Mouse (Mus musculus) midbrain, embryonic 16.5 days (tissue): ENCODE data around the gene Herc3. TPM values are rescaled to one million over a fixed set of nuclear protein-coding genes. Genes with fewer than 3 reads are reported as not detected.
A peak's percentile ranks its signal among the peaks of the same experiment; 100 is the strongest.

ENCODE experiments used
- ATAC-seq: fragments of 200-750 bp; cut with Nextera tagmentation; 2 replicates; pipeline ENCODE4 v1.8.0; 2017; ENCODE audit warnings: moderate TSS enrichment
- H3K27ac ChIP-seq: fragments of 300-500 bp; sonication (generic); 2 replicates; pipeline ENCODE4 v1.5.1; 2014; ENCODE audit warnings: mild to moderate bottlenecking, low read length, mixed read lengths
- H3K27me3 ChIP-seq: fragments of 300-500 bp; sonication (generic); 2 replicates; pipeline ENCODE4 v1.6.1; 2014; ENCODE audit warnings: low read depth, low read length, mixed read lengths; ENCODE audit not compliant: control insufficient read depth, insufficient read depth
- H3K36me3 ChIP-seq: fragments of 300-500 bp; sonication (generic); 2 replicates; pipeline ENCODE4 v1.6.1; 2014; ENCODE audit warnings: mild to moderate bottlenecking, low read length, moderate library complexity, mixed read lengths; ENCODE audit not compliant: control insufficient read depth, insufficient read depth
- H3K4me1 ChIP-seq: fragments of 300-500 bp; sonication (generic); 2 replicates; pipeline ENCODE4 v1.6.1; 2014; ENCODE audit warnings: mild to moderate bottlenecking, low read length, mixed read lengths; ENCODE audit not compliant: control insufficient read depth, insufficient read depth
- H3K4me2 ChIP-seq: fragments of 300-500 bp; sonication (generic); 2 replicates; pipeline ENCODE4 v1.6.1; 2014; ENCODE audit warnings: mild to moderate bottlenecking, low read length, mixed read lengths
- H3K4me3 ChIP-seq: fragments of 300-500 bp; sonication (generic); 2 replicates; pipeline ENCODE4 v1.5.1; 2014; ENCODE audit warnings: low read depth, mild to moderate bottlenecking, low read length, moderate library complexity, mixed read lengths
- H3K9ac ChIP-seq: fragments of 300-500 bp; sonication (generic); 2 replicates; pipeline ENCODE4 v1.6.1; 2014; ENCODE audit warnings: low read depth, low read length, mixed read lengths
- H3K9me3 ChIP-seq: fragments of 300-500 bp; sonication (generic); replicated peaks from 2 replicates; pipeline ENCODE4 v1.6.1; 2014; ENCODE audit warnings: mild to moderate bottlenecking, low read length, mixed read lengths; ENCODE audit not compliant: control insufficient read depth, poor library complexity, severe bottlenecking
- WGBS: fragments of 180-500 bp; shearing (Covaris S2); extraction: QIAGEN DNeasy Blood & Tissue Kit; methylation state at CpG from one replicate; pipeline ENCODE4 v1.1.7; 2014; 5-methylcytosine and 5-hydroxymethylcytosine counted together
- polyA plus RNA-seq: library from polyadenylated mRNA; unstranded; fragments of >200 nt; fragmentation: Nextera tagmentation; extraction: Ambion mirVana; gene quantifications from 2 replicates; pipeline ENCODE4 v1.2.1, GENCODE M21; 2015

Herc3 gene
- polyA plus RNA-seq, 1 experiment from 2014 or later = 31.9 TPM

- no peak for ATAC-seq
- Histone ChIP-seq H3K27ac (no peak overlapping the region), H3K36me3 (no peaks in the 10 kb centered on the region), H3K4me2 (no peak overlapping the region), H3K9ac (no peak overlapping the region), H3K9me3 (no peaks in the 10 kb centered on the region), H3K4me1 (peaks cover 10% of the 10 kb centered on the region), H3K27me3 (no peaks in the 10 kb centered on the region), H3K4me3 (no peak overlapping the region)
- WGBS = 78% methylated on average over 5 of the region's 5 CpGs
Measured at GRCm38 (mm10) chr6:58962691-58963090, 131.4 kb downstream of the Herc3 start.

GRCm38 (mm10) chr6:58964091-58964490 is 132.8 kb downstream of the Herc3 start:
- Histone ChIP-seq H3K36me3 (no peaks in the 10 kb centered on the region), H3K4me2 (no peak overlapping the region), H3K9ac (no peak overlapping the region), H3K9me3 (no peaks in the 10 kb centered on the region), H3K27me3 (no peaks in the 10 kb centered on the region), H3K4me3 (no peak overlapping the region), H3K27ac (no peak overlapping the region), H3K4me1 (peaks cover 10% of the 10 kb centered on the region)
- 89% methylated on average over 2 of the region's 2 CpGs for WGBS
- no peak for ATAC-seq

- Histone ChIP-seq H3K4me1 (peaks cover 10% of the 10 kb centered on the region), H3K4me3 (no peak overlapping the region), H3K9ac (no peak overlapping the region), H3K27me3 (no peaks in the 10 kb centered on the region), H3K4me2 (no peak overlapping the region), H3K27ac (no peak overlapping the region), H3K36me3 (no peaks in the 10 kb centered on the region), H3K9me3 (no peaks in the 10 kb centered on the region)
- ATAC-seq = 0 out of 2 replicates have a peak, but pooled peaks have one; percentile 54
Measured at GRCm38 (mm10) chr6:58964565-58964964, 133.3 kb downstream of the Herc3 start.

- WGBS = 42% methylated on average over 12 of the region's 12 CpGs
- Histone ChIP-seq H3K9me3 (no peaks in the 10 kb centered on the region), H3K4me1 (peaks cover 10% of the 10 kb centered on the region), H3K4me3 (no peak overlapping the region), H3K27me3 (no peaks in the 10 kb centered on the region), H3K4me2 (peak overlapping the region; percentile 28), H3K9ac (no peak overlapping the region), H3K27ac (no peak overlapping the region), H3K36me3 (no peaks in the 10 kb centered on the region)
- 0 out of 2 replicates have a peak, but pooled peaks have one; percentile 49 for ATAC-seq
Measured at GRCm38 (mm10) chr6:58965071-58965831, 134.0 kb downstream of the Herc3 start.

- no peak overlapping the region for H3K9ac ChIP-seq
- no peak for ATAC-seq
- H3K9me3 ChIP-seq = no peaks in the 10 kb centered on the region
- H3K4me2 ChIP-seq = no peak overlapping the region
- no peaks in the 10 kb centered on the region for H3K27me3 ChIP-seq
- no peak overlapping the region for H3K27ac ChIP-seq
- 91% methylated on average over 3 of the region's 3 CpGs for WGBS
- H3K36me3 ChIP-seq = no peaks in the 10 kb centered on the region
- no peak overlapping the region for H3K4me3 ChIP-seq
- H3K4me1 ChIP-seq = peaks cover 10% of the 10 kb centered on the region
Measured at GRCm38 (mm10) chr6:58968272-58968671, 137.0 kb downstream of the Herc3 start.

Other genes with a start within 250 kb of the Herc3 start
- gene Abcg2, start 246.9 kb upstream of the Herc3 start, polyA plus RNA-seq = 30.0 and 35.5 TPM in 2 replicates
- 310 and 365 TPM in 2 replicates for gene Nap1l5, start 75.6 kb downstream of the Herc3 start, polyA plus RNA-seq
- gene Fam13a, start 193.1 kb downstream of the Herc3 start, polyA plus RNA-seq = 11.6 and 13.0 TPM in 2 replicates